In the genomic region with DNA sequence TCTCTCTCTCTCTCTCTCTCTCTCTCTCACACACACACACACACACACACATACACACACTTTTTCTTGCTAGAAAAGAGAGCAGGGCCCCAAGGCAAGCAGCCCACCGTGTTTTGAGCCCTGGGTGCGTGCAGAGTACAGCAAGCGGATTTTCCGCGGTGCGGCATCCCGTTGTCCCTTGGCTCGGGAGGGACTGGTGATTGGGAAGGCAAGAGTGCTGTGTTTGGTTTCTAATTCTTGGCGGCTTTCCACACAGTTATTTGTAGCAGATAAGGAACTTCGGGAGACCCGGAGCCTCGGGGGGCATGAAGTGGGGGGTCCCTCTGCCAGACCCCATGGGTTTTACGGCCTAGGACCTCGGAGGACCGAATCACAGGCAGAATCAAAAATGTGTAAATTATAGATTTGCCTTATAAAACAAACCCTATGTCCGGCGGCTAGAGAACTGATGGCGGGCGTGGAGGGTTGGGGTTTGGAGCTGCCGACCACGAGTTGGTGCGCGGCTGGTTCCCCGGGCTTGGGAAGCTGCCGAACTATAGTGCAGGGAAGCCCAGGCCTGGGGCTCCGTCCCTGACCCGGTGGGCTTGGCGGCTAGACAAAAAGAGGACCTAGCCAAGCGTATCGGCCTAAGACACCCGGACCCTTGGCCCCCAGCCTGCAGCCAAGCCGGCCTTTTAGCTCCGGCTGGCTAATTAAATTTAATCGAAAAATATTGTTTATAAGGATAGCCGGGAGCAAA, we compare ENCODE assay signal across 17 mouse cellular contexts. TPM values are rescaled to one million over a fixed set of nuclear protein-coding genes. Genes with fewer than 3 reads are reported as not detected.
DNase-seq lines count a peak whose midpoint lies in the region; ATAC-seq and TF ChIP-seq lines count a peak whose summit lies in the region.
"Had no signal": no experiment of that assay in that cellular context is flagged by ENCODE, and none has a peak within 500 bp of the region (broad histone marks: within the 10 kb centered on the region; RNA-seq: fewer than 3 reads in every experiment).

No protein-coding gene starts in this region.

- peaks cover 100% of the 10 kb centered on the region for H3K27me3 ChIP-seq in forebrain, embryonic 10.5 days (ENCODE audit: poor library complexity, severe bottlenecking)
- peaks cover 100% of the 10 kb centered on the region for H3K27me3 ChIP-seq in forebrain, embryonic 12.5 days
- peaks cover 97% of the 10 kb centered on the region for H3K27me3 ChIP-seq in limb, embryonic 13.5 days

- H3K9ac ChIP-seq in forebrain, embryonic 12.5 days = no peak overlapping the region
- H3K9ac ChIP-seq in limb, embryonic 13.5 days = peak overlapping the region; percentile 86
- H3K9ac ChIP-seq: hindbrain, embryonic 13.5 days had no signal

- peak; percentile 31 for DNase-seq in forebrain, embryonic 10.5 days (ENCODE audit: extremely low spot score, low spot score)
- no peak for DNase-seq in lung, adult 2 months
- DNase-seq in lung, adult 18-20 months = no peak
- DNase-seq in embryo, embryonic 10.5 days (ENCODE audit: low spot score) = peak; percentile 46
- DNase-seq in spleen, postnatal 36 days (ENCODE audit: low spot score in 2 of 2) = no peak
- DNase-seq in left cerebral cortex, postnatal 14 days (ENCODE audit: low spot score in 2 of 2) = no peak
- DNase-seq: adrenal gland, postnatal 25 days; kidney, adult 2 months; spleen, adult 18-20 months; thymus, adult 18-20 months had no signal

- no peak for TF ChIP-seq CTCF in lung, adult 2 months (IDR thresholded peaks at IDR 0.05; ENCODE audit: insufficient read depth, low read length)

- H3K4me1 ChIP-seq in forebrain, embryonic 10.5 days = no peaks in the 10 kb centered on the region
- no peaks in the 10 kb centered on the region for H3K4me1 ChIP-seq in forebrain, embryonic 12.5 days
- H3K4me1 ChIP-seq in lung, adult 2 months (ENCODE audit: control insufficient read depth, insufficient read depth, low read length) = no peaks in the 10 kb centered on the region
- H3K4me1 ChIP-seq in limb, embryonic 13.5 days = peaks cover 42% of the 10 kb centered on the region
- H3K4me1 ChIP-seq: hindbrain, embryonic 13.5 days had no signal

- H3K27ac ChIP-seq in forebrain, embryonic 10.5 days = no peak overlapping the region
- H3K27ac ChIP-seq in forebrain, embryonic 12.5 days = no peak overlapping the region
- H3K27ac ChIP-seq in limb, embryonic 13.5 days = peak overlapping the region; percentile 94
- H3K27ac ChIP-seq: hindbrain, embryonic 13.5 days had no signal

- peaks cover 4% of the 10 kb centered on the region; the same call in 1 of the 2 replicates for H3K9me3 ChIP-seq in forebrain, embryonic 10.5 days
- no peaks in the 10 kb centered on the region for H3K9me3 ChIP-seq in forebrain, embryonic 12.5 days
- peaks cover 4% of the 10 kb centered on the region; the same call in 1 of the 2 replicates for H3K9me3 ChIP-seq in limb, embryonic 13.5 days
- H3K9me3 ChIP-seq: hindbrain, embryonic 13.5 days had no signal

- no peak overlapping the region for H3K4me2 ChIP-seq in forebrain, embryonic 12.5 days
- peak overlapping the region; percentile 66 for H3K4me2 ChIP-seq in limb, embryonic 13.5 days (replicated peaks)
- H3K4me2 ChIP-seq: hindbrain, embryonic 13.5 days had no signal

- no peak for ATAC-seq in forebrain, embryonic 12.5 days (ENCODE audit: low FRiP score)
- ATAC-seq in limb, embryonic 13.5 days (ENCODE audit: low FRiP score, low read depth) = no peak

- TF ChIP-seq POLR2A in lung, adult 2 months (IDR thresholded peaks at IDR 0.05; ENCODE audit: borderline replicate concordance, extremely low read depth, low read depth, low read length) = no peak

- no peak overlapping the region for H3K4me3 ChIP-seq in forebrain, embryonic 10.5 days
- no peak overlapping the region for H3K4me3 ChIP-seq in forebrain, embryonic 12.5 days (replicated peaks)
- peak overlapping the region; percentile 62 for H3K4me3 ChIP-seq in lung, adult 2 months (replicated peaks; ENCODE audit: extremely low read depth, low read depth, low read length)
- peak overlapping the region; percentile 51 for H3K4me3 ChIP-seq in limb, embryonic 13.5 days
- H3K4me3 ChIP-seq: hindbrain, embryonic 13.5 days had no signal

- H3K36me3 ChIP-seq in forebrain, embryonic 10.5 days (replicated peaks) = no peaks in the 10 kb centered on the region
- no peaks in the 10 kb centered on the region for H3K36me3 ChIP-seq in forebrain, embryonic 12.5 days (replicated peaks)
- H3K36me3 ChIP-seq in limb, embryonic 13.5 days = no peaks in the 10 kb centered on the region
- H3K36me3 ChIP-seq: hindbrain, embryonic 13.5 days had no signal

- intact Hi-C loops in left cerebral cortex, postnatal 14 days (cut with DNase I) = loop anchor here (5.0 to 10.0 kb wide), 4 partner anchors 33 to 930 kb away; partner anchors contain the start of gene Lhx5

- WGBS in forebrain, embryonic 10.5 days = under 1% methylated on average over 35 of the region's 35 CpGs
- under 1% methylated on average over 35 of the region's 35 CpGs for WGBS in forebrain, embryonic 12.5 days
- WGBS in lung, adult 2 months = 3% methylated on average over 35 of the region's 35 CpGs
- under 1% methylated on average over 35 of the region's 35 CpGs for WGBS in limb, embryonic 13.5 days

RNA-seq across cellular contexts. Expression of gene Tbx5, which starts 28.0 kb away (rescaled TPM):
- polyA plus RNA-seq in forebrain, embryonic 10.5 days (2016; fragmentation: Nextera tagmentation; extraction: Ambion mirVana) = 0.04 and 0.41 TPM in 2 replicates
- 0.08 and 0.11 TPM in 2 replicates for polyA plus RNA-seq in forebrain, embryonic 12.5 days (2016; fragmentation: Nextera tagmentation; extraction: Ambion mirVana)
- 26.9 and 28.2 TPM in 2 replicates for polyA plus RNA-seq in lung, adult 2 months (2012; rRNA removed)
- polyA plus RNA-seq in limb, embryonic 13.5 days (2015; fragmentation: Nextera tagmentation; extraction: Ambion mirVana) = 34.8 and 51.5 TPM in 2 replicates
- not detected for total RNA-seq in left cerebral cortex, postnatal 14 days (2021)
- total RNA-seq: liver, adult 2 months; MEL; midbrain, postnatal 0 days had no signal
- polyA plus RNA-seq: frontal cortex, adult 2 months; hindbrain, embryonic 13.5 days; liver, adult 2 months had no signal

Comparison
In these comparisons a context has a peak if more than half of its experiments do, and no peak if none do; other contexts are left out.
1. DNase-seq: peak in forebrain, embryonic 10.5 days (single experiment) and embryo, embryonic 10.5 days (single experiment); none in lung, adult 2 months (single experiment), lung, adult 18-20 months (0 of 2), spleen, postnatal 36 days (0 of 2) and left cerebral cortex, postnatal 14 days (0 of 2).
2. H3K4me3 ChIP-seq: peak in lung, adult 2 months (single experiment) and limb, embryonic 13.5 days (single experiment); none in forebrain, embryonic 10.5 days (single experiment) and forebrain, embryonic 12.5 days (single experiment).
3. RNA of gene Tbx5, which starts 28.0 kb away (polyA plus RNA-seq): 34.8 to 51.5 TPM in limb, embryonic 13.5 days and 26.9 to 28.2 TPM in lung, adult 2 months; 0.08 to 0.11 TPM in forebrain, embryonic 12.5 days and 0.04 to 0.41 TPM in forebrain, embryonic 10.5 days; every median in the first group is over 10 times any median in the second.